Mouse (Mus musculus) myocyte (in vitro differentiated cells): ENCODE measurements at regions not wholly inside any gene's neighbourhood (a gene's known extent, or its start where the extent isn't known, plus 50 kb on each side); places are given as distances from the start of the nearest gene placed in this dataset.

Experiments
- CEBPB ChIP-seq: IDR thresholded peaks from 2 replicates; pipeline ENCODE4 v1.6.1; 2011; ENCODE audit warnings: mild to moderate bottlenecking, moderate library complexity; ENCODE audit not compliant: poor library complexity, insufficient read depth, severe bottlenecking
- MAX ChIP-seq: IDR thresholded peaks from one replicate; pipeline ENCODE4 v1.6.1; 2011; ENCODE audit warnings: low read depth, mild to moderate bottlenecking, control low read depth
- POLR2A ChIP-seq: IDR thresholded peaks from one replicate; pipeline ENCODE4 v1.6.1; 2011; ENCODE audit warnings: low read depth, mild to moderate bottlenecking, control low read depth, moderate library complexity; ENCODE audit not compliant: insufficient read length

GRCm38 (mm10) chr2:54318559-54318958, 117.6 kb upstream of the Galnt13 start:
- no peak for TF ChIP-seq CEBPB
- TF ChIP-seq MAX = no peak
- no peak for TF ChIP-seq POLR2A
